Mouse (Mus musculus): ENCODE results near the gene Dlg1. TPM values are rescaled to one million over a fixed set of nuclear protein-coding genes. Genes with fewer than 3 reads are reported as not detected.

Gene Dlg1
- polyA plus RNA-seq, 1 experiment = 7.9 TPM

GRCm38 (mm10) chr16:31917776-31918175, 254.5 kb downstream of the Dlg1 start:
- no peaks in the 10 kb centered on the region for H3K4me1 ChIP-seq (ENCODE audit: control insufficient read depth, insufficient read depth, insufficient read length)
- no peak overlapping the region for H3K4me3 ChIP-seq (ENCODE audit: extremely low read depth, insufficient read depth, insufficient read length)
- DNase-seq (ENCODE audit: low read depth in 1 of 2, low spot score in 2 of 2) = no peak
- 91% methylated on average over 11 of the region's 11 CpGs for WGBS
- no peaks in the 10 kb centered on the region for H3K36me3 ChIP-seq (ENCODE audit: control insufficient read depth, insufficient read depth, low read length)
- TF ChIP-seq CTCF (IDR thresholded peaks at IDR 0.05; ENCODE audit: extremely low read depth, insufficient read depth, insufficient read length, insufficient replicate concordance) = no peak
- TF ChIP-seq POLR2A (IDR thresholded peaks at IDR 0.05; ENCODE audit: low read depth, low read length) = no peak
- no peaks in the 10 kb centered on the region for H3K27me3 ChIP-seq (ENCODE audit: control insufficient read depth, insufficient read depth, low read length)
- H3K27ac ChIP-seq (ENCODE audit: insufficient read depth, low read length) = no peak overlapping the region

- no peak overlapping the region for H3K4me3 ChIP-seq (ENCODE audit: extremely low read depth, insufficient read depth, insufficient read length)
- no peaks in the 10 kb centered on the region for H3K36me3 ChIP-seq (ENCODE audit: control insufficient read depth, insufficient read depth, low read length)
- no peaks in the 10 kb centered on the region for H3K4me1 ChIP-seq (ENCODE audit: control insufficient read depth, insufficient read depth, insufficient read length)
- H3K27ac ChIP-seq (ENCODE audit: insufficient read depth, low read length) = no peak overlapping the region
- H3K27me3 ChIP-seq (ENCODE audit: control insufficient read depth, insufficient read depth, low read length) = no peaks in the 10 kb centered on the region
- WGBS = 11% methylated on average over 14 of the region's 14 CpGs
- DNase-seq (ENCODE audit: low read depth in 1 of 2, low spot score in 2 of 2) = peak; percentile 15 to 52
- TF ChIP-seq POLR2A (IDR thresholded peaks at IDR 0.05; ENCODE audit: low read depth, low read length) (no peak), CTCF (IDR thresholded peaks at IDR 0.05; ENCODE audit: extremely low read depth, insufficient read depth, insufficient read length, insufficient replicate concordance) (peak; percentile 69; the same call in 1 of the 2 replicates)
Measured at GRCm38 (mm10) chr16:31918248-31918724, 255.0 kb downstream of the Dlg1 start.

- no peak for DNase-seq (ENCODE audit: low read depth in 1 of 2, low spot score in 2 of 2)
- Histone ChIP-seq H3K27ac (ENCODE audit: insufficient read depth, low read length) (no peak overlapping the region), H3K27me3 (ENCODE audit: control insufficient read depth, insufficient read depth, low read length) (no peaks in the 10 kb centered on the region), H3K4me3 (ENCODE audit: extremely low read depth, insufficient read depth, insufficient read length) (no peak overlapping the region), H3K4me1 (ENCODE audit: control insufficient read depth, insufficient read depth, insufficient read length) (no peaks in the 10 kb centered on the region), H3K36me3 (ENCODE audit: control insufficient read depth, insufficient read depth, low read length) (no peaks in the 10 kb centered on the region)
- no peak for TF ChIP-seq CTCF (IDR thresholded peaks at IDR 0.05; ENCODE audit: extremely low read depth, insufficient read depth, insufficient read length, insufficient replicate concordance)
- no peak for TF ChIP-seq POLR2A (IDR thresholded peaks at IDR 0.05; ENCODE audit: low read depth, low read length)
- WGBS = 87% methylated on average over 6 of the region's 6 CpGs
Measured at GRCm38 (mm10) chr16:31924368-31924767, 261.1 kb downstream of the Dlg1 start.

Other genes with a start within 250 kb of the Dlg1 start
- gene Bdh1, start 241.2 kb upstream of the Dlg1 start, polyA plus RNA-seq (2012; rRNA removed) = 10.9 and 11.1 TPM in 2 replicates
- gene Meltf, start 215.4 kb downstream of the Dlg1 start, polyA plus RNA-seq (2012; rRNA removed) = 0.07 and 0.09 TPM in 2 replicates